Mouse (Mus musculus) MEL (cell line): ENCODE measurements around the gene Bri3bp.

Experiments
- CTCF ChIP-seq, 3 experiments: IDR thresholded peaks in 2 of 3; conservative IDR thresholded peaks in 1 of 3; 2 replicates each; pipeline ENCODE4 v1.5.1; 2011 to 2012; ENCODE audit warnings: low read length in 3 of 3, low read depth in 2 of 3, mild to moderate bottlenecking in 2 of 3, improper control_type of control experiment in 1 of 3, inconsistent platforms in 1 of 3, mixed read lengths in 1 of 3, moderate library complexity in 1 of 3; ENCODE audit not compliant: control insufficient read depth in 1 of 3, insufficient read depth in 1 of 3, poor library complexity in 1 of 3, severe bottlenecking in 1 of 3
- EP300 ChIP-seq, 2 experiments: IDR thresholded peaks; 2 replicates each; pipeline ENCODE4 v1.6.1; 2011; ENCODE audit warnings: improper control_type of control experiment in 2 of 2, low read length in 2 of 2, low read depth in 1 of 2, mild to moderate bottlenecking in 1 of 2
- JUND ChIP-seq: IDR thresholded peaks from 2 replicates; pipeline ENCODE4 v1.6.1; 2011; ENCODE audit warnings: low read depth, mild to moderate bottlenecking, improper control_type of control experiment, low read length
- MAX ChIP-seq: IDR thresholded peaks from 2 replicates; pipeline ENCODE4 v1.6.1; 2011; ENCODE audit warnings: low read length, improper control_type of control experiment
- MAZ ChIP-seq: IDR thresholded peaks from 2 replicates; pipeline ENCODE4 v1.6.1; 2012; ENCODE audit warnings: low read depth, mild to moderate bottlenecking, inconsistent platforms, low read length, improper control_type of control experiment
- MYC ChIP-seq: IDR thresholded peaks from 2 replicates; pipeline ENCODE4 v1.6.1; 2011; ENCODE audit warnings: low read depth, mild to moderate bottlenecking, low read length, improper control_type of control experiment, moderate library complexity
- NELFE ChIP-seq: IDR thresholded peaks from 2 replicates; pipeline ENCODE4 v1.6.1; 2011; ENCODE audit warnings: low read depth, low read length, improper control_type of control experiment
- SMC3 ChIP-seq: IDR thresholded peaks from 2 replicates; pipeline ENCODE4 v1.6.1; 2011; ENCODE audit warnings: low read depth, low read length, improper control_type of control experiment

GRCm38 (mm10) chr5:125393622-125394603 lies 47.5 kb upstream of the Bri3bp start:
- TF ChIP-seq CTCF (IDR thresholded peaks at IDR 0.05 in 2 of 3, conservative IDR thresholded peaks at IDR 0.05 in 1 of 3; ENCODE audit: control insufficient read depth in 1 of 3, insufficient read depth in 1 of 3, low read depth in 2 of 3, low read length in 3 of 3, poor library complexity in 1 of 3, severe bottlenecking in 1 of 3) (no peak), MAZ (peak; percentile 93), SMC3 (no peak), EP300 (IDR thresholded peaks at IDR 0.05; ENCODE audit: low read depth in 1 of 2, low read length in 2 of 2) (peak in 1 of 2 experiments; percentile 12; a peak in 3 of 4 replicates), JUND (peak; percentile 80; the same call in 1 of the 2 replicates), NELFE (no peak; the same call in none of the 2 replicates), MAX (peak; percentile 90), MYC (peak; percentile 97)
